9 mouse cellular contexts compared by ENCODE assay signal in the genomic region with DNA sequence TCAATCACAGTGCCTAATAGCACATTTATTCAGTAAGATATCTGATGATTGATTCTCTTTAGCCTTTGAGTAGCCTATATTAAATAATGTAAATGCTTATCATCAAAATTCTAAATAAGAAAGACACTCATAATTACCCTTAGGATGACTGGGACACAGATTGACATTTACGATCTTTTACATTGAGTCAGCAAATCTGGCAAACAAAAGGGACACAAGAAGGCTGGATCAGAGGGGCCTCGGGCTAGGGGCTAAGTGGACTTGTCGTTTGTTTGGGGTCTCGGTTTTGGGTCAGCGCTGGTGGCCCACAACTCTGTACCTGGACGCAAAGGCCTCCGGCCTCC. TPM values are rescaled to one million over a fixed set of nuclear protein-coding genes. Genes with fewer than 3 reads are reported as not detected.
DNase-seq lines count a peak whose midpoint lies in the region; ATAC-seq and TF ChIP-seq lines count a peak whose summit lies in the region.
"Had no signal": no experiment of that assay in that cellular context is flagged by ENCODE, and none has a peak within 500 bp of the region (broad histone marks: within the 10 kb centered on the region; RNA-seq: fewer than 3 reads in every experiment).

No protein-coding gene starts in this region.

- no peak for DNase-seq in heart, postnatal 14 days
- DNase-seq in liver, postnatal 0 days: no peak
- DNase-seq in left cerebral cortex, postnatal 10 days (ENCODE audit: extremely low spot score in 1 of 2, low spot score in 2 of 2): no peak
- DNase-seq in left cerebral cortex, adult 18-20 months (ENCODE audit: low spot score in 2 of 2): no peak
- no peak for DNase-seq in urinary bladder, postnatal 25 days (ENCODE audit: low spot score)

- no peaks in the 10 kb centered on the region for H3K27me3 ChIP-seq in heart, embryonic 13.5 days (replicated peaks)
- no peaks in the 10 kb centered on the region for H3K27me3 ChIP-seq in ES-Bruce4 (ENCODE audit: control insufficient read depth, insufficient read depth, low read length, poor library complexity, severe bottlenecking)
- no peaks in the 10 kb centered on the region for H3K27me3 ChIP-seq in forebrain, embryonic 16.5 days (replicated peaks; ENCODE audit: control insufficient read depth, insufficient read depth, low read length)
- no peaks in the 10 kb centered on the region for H3K27me3 ChIP-seq in liver, postnatal 0 days (ENCODE audit: insufficient read depth, low read length)

- peaks cover 4% of the 10 kb centered on the region; the same call in 1 of the 2 replicates for H3K4me1 ChIP-seq in heart, embryonic 13.5 days
- H3K4me1 ChIP-seq in ES-Bruce4 (ENCODE audit: control insufficient read depth, insufficient read depth, low read length): no peaks in the 10 kb centered on the region
- H3K4me1 ChIP-seq in forebrain, embryonic 16.5 days (replicated peaks; ENCODE audit: control insufficient read depth, insufficient read depth, low read length): peaks cover 4% of the 10 kb centered on the region
- H3K4me1 ChIP-seq in liver, postnatal 0 days (ENCODE audit: insufficient read depth): peaks cover 2% of the 10 kb centered on the region; the same call in 1 of the 2 replicates

- no peak for TF ChIP-seq EP300 in ES-Bruce4 (IDR thresholded peaks at IDR 0.05; ENCODE audit: insufficient read depth, low read depth, low read length)
- no peak for TF ChIP-seq EP300 in liver, postnatal 0 days (IDR thresholded peaks at IDR 0.05; ENCODE audit: low read depth)

- H3K9me3 ChIP-seq in heart, embryonic 13.5 days: no peaks in the 10 kb centered on the region
- H3K9me3 ChIP-seq in ES-Bruce4 (replicated peaks; ENCODE audit: control insufficient read depth, insufficient read depth, low read length, poor library complexity, severe bottlenecking): no peaks in the 10 kb centered on the region
- H3K9me3 ChIP-seq in forebrain, embryonic 16.5 days (ENCODE audit: control insufficient read depth, low read length): no peaks in the 10 kb centered on the region
- no peaks in the 10 kb centered on the region for H3K9me3 ChIP-seq in liver, postnatal 0 days (ENCODE audit: low read length)

- TF ChIP-seq CTCF in ES-Bruce4 (IDR thresholded peaks at IDR 0.05; ENCODE audit: low read depth, low read length): no peak
- TF ChIP-seq CTCF in liver, postnatal 0 days (IDR thresholded peaks at IDR 0.05; ENCODE audit: low read depth): no peak

- H3K27ac ChIP-seq in heart, embryonic 13.5 days (replicated peaks): peak overlapping the region; percentile 76
- H3K27ac ChIP-seq in ES-Bruce4 (ENCODE audit: insufficient read depth, low read length): no peak overlapping the region
- H3K27ac ChIP-seq in forebrain, embryonic 16.5 days (ENCODE audit: low read length): peak overlapping the region; percentile 76
- H3K27ac ChIP-seq in liver, postnatal 0 days (ENCODE audit: low read depth): peak overlapping the region; percentile 70; the same call in 1 of the 2 replicates

- peak overlapping the region; percentile 99 for H3K9ac ChIP-seq in heart, embryonic 13.5 days
- peak overlapping the region; percentile 55 for H3K9ac ChIP-seq in ES-Bruce4 (ENCODE audit: low read depth, poor library complexity, severe bottlenecking)
- peak overlapping the region; percentile 100 for H3K9ac ChIP-seq in forebrain, embryonic 16.5 days (replicated peaks; ENCODE audit: low read depth, low read length)
- peak overlapping the region; percentile 82 for H3K9ac ChIP-seq in liver, postnatal 0 days (replicated peaks)

- TF ChIP-seq POLR2A in ES-Bruce4 (IDR thresholded peaks at IDR 0.05; ENCODE audit: insufficient read depth, low read length): no peak

- ATAC-seq in heart, embryonic 13.5 days (ENCODE audit: extremely low read depth, insufficient number of reproducible peaks, low FRiP score, low TSS enrichment): no peak
- ATAC-seq in forebrain, embryonic 16.5 days: no peak
- ATAC-seq in liver, postnatal 0 days: no peak

- H3K4me2 ChIP-seq in heart, embryonic 13.5 days: peak overlapping the region; percentile 81
- H3K4me2 ChIP-seq in forebrain, embryonic 16.5 days (ENCODE audit: low read length): peak overlapping the region; percentile 84
- H3K4me2 ChIP-seq in liver, postnatal 0 days (ENCODE audit: low read depth, low read length): peak overlapping the region; percentile 92

- intact Hi-C loops in heart, postnatal 14 days (cut with DNase I): no loop called here
- intact Hi-C loops in left cerebral cortex, postnatal 10 days (cut with DNase I): no loop called here

- H3K36me3 ChIP-seq in heart, embryonic 13.5 days: no peaks in the 10 kb centered on the region
- H3K36me3 ChIP-seq in ES-Bruce4 (ENCODE audit: control insufficient read depth, insufficient read depth, low read length, poor library complexity, severe bottlenecking): no peaks in the 10 kb centered on the region
- no peaks in the 10 kb centered on the region for H3K36me3 ChIP-seq in forebrain, embryonic 16.5 days (ENCODE audit: control insufficient read depth, insufficient read depth)
- H3K36me3 ChIP-seq in liver, postnatal 0 days (replicated peaks; ENCODE audit: insufficient read depth, low read length): no peaks in the 10 kb centered on the region
- H3K36me3 ChIP-seq: G1E had no signal

- 5% methylated on average over 7 of the region's 7 CpGs for WGBS in heart, embryonic 13.5 days
- WGBS in forebrain, embryonic 16.5 days: under 1% methylated on average over 7 of the region's 7 CpGs
- 5% methylated on average over 7 of the region's 7 CpGs for WGBS in liver, postnatal 0 days (ENCODE audit: insufficient replicate concordance)

- H3K4me3 ChIP-seq in heart, embryonic 13.5 days: peak overlapping the region; percentile 92
- peak overlapping the region; percentile 72 for H3K4me3 ChIP-seq in ES-Bruce4 (ENCODE audit: low read depth, low read length)
- H3K4me3 ChIP-seq in forebrain, embryonic 16.5 days (replicated peaks; ENCODE audit: low read length): peak overlapping the region; percentile 86
- peak overlapping the region; percentile 75 for H3K4me3 ChIP-seq in liver, postnatal 0 days (ENCODE audit: low read depth, low read length)

RNA-seq across cellular contexts. Expression of gene Patj, which starts 0.3 kb away (rescaled TPM):
- 6.9 and 8.9 TPM in 2 replicates for polyA plus RNA-seq in heart, embryonic 13.5 days (2015; fragmentation: Nextera tagmentation; extraction: Ambion mirVana)
- total RNA-seq in heart, postnatal 14 days (2021): 10 to 100 TPM in 1 of 2 experiments, 1 to 10 TPM in 1; 9.5 to 13.6 TPM
- polyA plus RNA-seq in ES-Bruce4 (2011; ENCODE audit: insufficient read depth, insufficient read length, low read depth, missing spikeins): 62.7 and 75.1 TPM in 2 replicates
- polyA plus RNA-seq in forebrain, embryonic 16.5 days (2015; fragmentation: Nextera tagmentation; extraction: Ambion mirVana): 5.9 and 6.7 TPM in 2 replicates
- 2.5 and 2.8 TPM in 2 replicates for polyA plus RNA-seq in liver, postnatal 0 days (2015; fragmentation: Nextera tagmentation; extraction: Ambion mirVana)
- 1 to 10 TPM; 7.7 to 8.1 TPM for total RNA-seq in left cerebral cortex, postnatal 10 days (2021)
- 10 to 100 TPM; 11.8 to 14.7 TPM for total RNA-seq in left cerebral cortex, adult 18-20 months (2021)
- polyA plus RNA-seq: G1E had no signal

RNA-seq across cellular contexts. Expression of gene Tm2d1, which starts 12.2 kb away (rescaled TPM):
- polyA plus RNA-seq in heart, embryonic 13.5 days (2015; fragmentation: Nextera tagmentation; extraction: Ambion mirVana): 106 and 111 TPM in 2 replicates
- 10 to 100 TPM; 37.5 to 40.7 TPM for total RNA-seq in heart, postnatal 14 days (2021)
- polyA plus RNA-seq in ES-Bruce4 (2011; ENCODE audit: insufficient read depth, insufficient read length, low read depth, missing spikeins): 39.7 and 42.8 TPM in 2 replicates
- 112 and 119 TPM in 2 replicates for polyA plus RNA-seq in forebrain, embryonic 16.5 days (2015; fragmentation: Nextera tagmentation; extraction: Ambion mirVana)
- polyA plus RNA-seq in liver, postnatal 0 days (2015; fragmentation: Nextera tagmentation; extraction: Ambion mirVana): 50.6 and 51.8 TPM in 2 replicates
- total RNA-seq in left cerebral cortex, postnatal 10 days (2021): 10 to 100 TPM; 39.9 to 46.6 TPM
- 10 to 100 TPM; 45.7 to 46.2 TPM for total RNA-seq in left cerebral cortex, adult 18-20 months (2021)
